Mouse (Mus musculus) olfactory bulb, adult 2 months (tissue): ENCODE measurements around the gene Usp53.

Source experiments
- CTCF ChIP-seq: fragments of 200-500 bp; IDR thresholded peaks from 2 replicates; pipeline ENCODE4 v1.5.1; 2012; ENCODE audit warnings: low read depth, mild to moderate bottlenecking, low read length, moderate library complexity; ENCODE audit not compliant: insufficient read depth
- POLR2A ChIP-seq: fragments of 200-500 bp; IDR thresholded peaks from 2 replicates; pipeline ENCODE4 v1.6.1; 2012; ENCODE audit warnings: mild to moderate bottlenecking, low read depth, low read length, moderate library complexity; ENCODE audit not compliant: insufficient read depth

DNA sequence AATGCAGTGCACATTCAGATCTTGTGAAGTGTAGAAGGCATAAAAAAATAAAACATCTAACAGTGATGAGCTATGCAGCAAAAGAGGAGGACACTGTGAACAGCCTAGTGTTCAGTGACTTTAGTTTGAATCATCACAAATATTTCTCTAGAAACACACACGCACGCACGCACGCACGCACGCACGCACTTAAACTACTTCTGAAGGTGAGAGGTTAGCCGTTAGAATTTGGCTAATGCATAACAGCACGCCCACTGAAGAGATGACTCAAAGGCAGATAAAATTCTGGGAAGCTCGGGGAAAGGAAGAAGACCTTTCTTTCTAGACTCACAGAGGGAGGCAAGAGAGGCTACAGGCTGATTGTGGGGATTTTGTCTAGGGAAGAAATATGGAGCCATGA, 23.1 kb upstream of the Usp53 start:
- no peak for TF ChIP-seq CTCF
- no peak for TF ChIP-seq POLR2A
